Mouse (Mus musculus) urinary bladder, adult 18-20 months (tissue): ENCODE results near the gene Fam234b.
A peak's percentile ranks its signal among the peaks of the same experiment; 100 is the strongest.

Source experiments
- DNase-seq, 2 experiments: peaks; one replicate each; pipeline ENCODE4 v3.0.0; 2022; ENCODE audit warnings: low spot score in 2 of 2, mixed read lengths in 2 of 2

The Fam234b gene

DNA sequence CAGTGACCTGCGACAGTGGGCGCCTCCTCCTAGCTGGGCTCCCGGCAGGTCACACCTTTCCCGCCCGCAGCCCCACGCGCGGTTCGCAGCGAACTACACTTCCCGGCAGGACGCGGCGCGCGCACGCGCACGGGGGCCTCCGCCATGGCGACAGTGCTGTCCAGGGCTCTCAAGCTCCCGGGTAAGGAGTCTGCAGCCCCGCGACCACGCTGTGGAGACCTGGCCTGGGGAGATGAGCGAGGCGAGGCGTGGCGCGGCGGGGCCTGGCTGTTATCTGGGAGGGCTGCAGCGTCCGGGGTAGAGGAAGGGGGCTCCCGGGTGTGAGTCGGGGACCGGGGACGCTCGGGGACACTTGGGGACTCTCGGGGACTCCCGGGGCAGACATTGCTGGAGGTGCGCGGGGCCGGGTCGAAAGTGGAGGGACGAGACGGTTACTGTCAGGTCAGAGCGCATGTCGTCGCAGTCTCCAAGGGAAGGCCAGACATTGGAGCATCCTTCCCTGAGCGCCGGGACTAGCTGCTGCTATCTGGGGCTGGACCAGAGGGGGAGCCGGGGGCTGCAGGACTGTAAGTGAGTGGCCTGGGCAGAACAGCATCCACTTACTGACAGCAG, at the start of gene Fam234b, which contains the start of gene Hebp1:
Fam234b (plus strand) TSS at position 57 of the 612 bp plus-strand sequence.
Hebp1 (minus strand) TSS at position 102 of the 612 bp plus-strand sequence.
- peak; percentile 62 to 76 for DNase-seq

DNA sequence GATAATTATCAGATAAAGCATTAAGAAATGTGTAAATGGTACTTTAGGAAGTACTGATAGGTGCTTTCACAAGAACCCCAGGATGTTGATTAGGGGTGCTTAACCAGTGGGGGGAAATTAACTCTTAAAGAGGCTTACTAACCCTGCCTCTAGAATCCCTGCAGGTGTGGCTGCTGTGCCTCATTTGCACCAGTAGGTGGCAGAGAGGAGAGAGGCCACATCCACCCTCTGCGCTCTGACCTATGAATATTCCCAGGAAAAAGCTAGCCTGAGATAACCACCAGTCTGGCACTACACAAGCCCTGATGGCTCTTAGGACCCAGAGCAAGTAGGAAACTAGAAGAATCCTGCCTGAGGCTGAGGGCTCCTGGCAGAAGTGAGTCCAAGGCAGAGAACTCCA, 49.3 kb upstream of the Fam234b start:
- DNase-seq, result no peak

DNA sequence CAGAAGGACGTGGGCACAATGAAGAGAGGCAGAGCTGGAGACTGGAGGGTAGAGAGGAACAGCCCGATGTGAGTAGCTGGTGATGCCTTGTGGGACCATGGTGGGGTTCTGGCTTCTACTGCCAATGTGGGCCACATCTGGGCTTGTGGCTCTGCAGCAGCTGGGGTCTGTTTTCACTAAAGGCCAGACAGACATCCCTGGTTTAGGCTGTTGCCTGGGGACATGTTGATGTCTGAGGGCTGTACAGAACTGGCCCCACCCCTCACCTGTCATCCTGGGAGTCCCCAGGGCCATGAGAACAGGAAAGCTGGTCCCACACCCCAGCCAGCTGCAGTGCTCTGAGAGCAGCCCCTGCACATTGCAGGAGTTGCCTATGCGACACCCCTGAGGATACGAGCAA, 48.6 kb upstream of the Fam234b start:
- no peak for DNase-seq

DNA sequence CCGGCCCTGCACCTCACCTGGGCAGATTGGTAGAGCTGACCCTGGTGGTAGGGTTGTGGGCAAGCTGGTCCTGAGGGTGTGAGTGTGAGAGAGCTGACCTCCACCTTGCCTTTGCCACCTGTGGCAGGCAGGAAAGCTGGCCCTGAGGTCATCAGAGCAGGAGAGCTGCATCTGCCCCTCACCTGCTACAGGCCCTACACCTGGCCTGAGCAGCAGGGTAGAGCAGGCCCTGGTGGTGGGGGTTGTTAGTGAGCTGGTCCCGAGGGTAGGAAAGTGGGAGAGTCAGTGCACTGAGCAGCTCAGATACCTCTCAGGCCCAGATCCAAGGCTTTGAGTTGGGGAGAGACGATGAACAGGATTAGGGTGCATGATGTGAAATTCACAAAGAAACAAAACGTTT, 48.1 kb upstream of the Fam234b start:
- no peak for DNase-seq

DNA sequence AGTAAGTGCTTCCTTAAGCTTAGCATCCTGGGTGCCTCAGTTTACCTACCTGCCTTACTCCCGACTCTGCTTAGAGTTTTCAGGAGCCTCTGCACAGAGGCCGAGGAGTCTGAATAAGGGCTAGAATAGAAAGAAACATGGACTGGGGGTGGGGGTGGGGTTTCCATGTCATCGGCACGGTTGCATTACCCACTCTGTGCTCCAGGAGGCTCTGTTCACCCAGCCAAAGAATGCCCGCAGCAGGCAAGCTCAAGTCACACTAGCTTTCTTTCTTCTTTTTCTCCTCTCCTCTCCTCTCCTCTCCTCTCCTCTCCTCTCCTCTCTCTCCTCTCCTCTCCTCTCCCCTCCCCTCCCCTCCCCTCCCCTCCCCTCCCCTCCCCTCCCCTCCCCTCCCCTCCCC, 47.5 kb upstream of the Fam234b start:
- no peak for DNase-seq

DNA sequence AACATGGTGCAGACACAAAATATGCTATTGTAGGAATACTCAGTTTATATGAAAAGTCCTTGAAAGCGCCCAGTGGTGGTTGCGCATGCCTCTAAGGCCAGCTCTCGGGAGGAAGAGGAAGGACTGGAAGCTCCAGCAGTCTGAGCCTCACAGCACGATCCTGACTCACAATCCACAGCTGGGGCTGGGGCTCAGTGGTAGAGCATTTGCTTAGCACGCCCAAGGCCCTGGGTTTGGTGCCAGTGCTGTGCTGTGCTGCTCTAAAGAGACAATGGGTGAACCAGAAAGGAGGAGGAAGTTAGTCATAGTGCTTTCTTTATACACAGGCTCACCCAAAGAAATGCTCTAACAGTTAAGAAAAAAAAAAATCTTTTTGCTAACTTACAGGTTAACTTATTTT, 44.1 kb upstream of the Fam234b start:
- no peak for DNase-seq

DNA sequence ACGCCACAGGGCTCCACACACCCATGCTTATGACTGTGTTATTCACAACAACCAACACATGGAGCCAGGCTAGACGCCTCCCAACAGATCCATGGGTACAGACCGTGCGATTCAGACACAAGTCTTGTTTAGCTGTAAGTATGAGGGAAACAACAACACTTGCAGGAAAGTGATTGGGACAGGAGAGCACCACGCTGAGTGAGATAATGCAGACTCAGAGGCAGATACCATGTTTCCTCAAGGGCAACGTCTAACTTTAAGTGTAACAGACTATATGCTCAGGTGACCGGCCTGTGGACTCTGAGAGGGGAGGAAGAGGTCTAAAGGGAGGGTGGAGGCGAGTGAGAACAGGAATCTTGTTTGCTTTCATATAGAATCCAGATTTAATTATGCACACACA, 41.2 kb upstream of the Fam234b start:
- no peak for DNase-seq

DNA sequence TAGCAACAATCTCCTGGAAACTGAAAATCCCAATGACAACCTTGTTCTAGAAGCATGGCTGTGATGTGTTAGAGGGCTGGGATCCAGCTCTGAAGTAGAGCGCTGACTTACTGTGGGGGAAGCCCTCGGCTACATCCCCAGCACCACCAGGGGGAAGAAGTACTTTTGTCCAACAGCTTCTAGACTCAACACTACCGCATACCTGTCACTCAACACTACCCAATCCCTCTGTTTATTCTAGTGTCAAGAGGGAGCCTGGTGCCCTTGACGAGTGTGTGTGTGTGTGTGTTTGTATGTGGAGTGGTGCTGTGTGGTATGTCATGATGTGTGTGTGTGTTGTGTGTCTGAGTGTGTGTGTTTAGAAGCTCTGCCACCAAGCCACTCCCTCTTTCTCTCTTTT, 40.3 kb upstream of the Fam234b start:
- no peak for DNase-seq

DNA sequence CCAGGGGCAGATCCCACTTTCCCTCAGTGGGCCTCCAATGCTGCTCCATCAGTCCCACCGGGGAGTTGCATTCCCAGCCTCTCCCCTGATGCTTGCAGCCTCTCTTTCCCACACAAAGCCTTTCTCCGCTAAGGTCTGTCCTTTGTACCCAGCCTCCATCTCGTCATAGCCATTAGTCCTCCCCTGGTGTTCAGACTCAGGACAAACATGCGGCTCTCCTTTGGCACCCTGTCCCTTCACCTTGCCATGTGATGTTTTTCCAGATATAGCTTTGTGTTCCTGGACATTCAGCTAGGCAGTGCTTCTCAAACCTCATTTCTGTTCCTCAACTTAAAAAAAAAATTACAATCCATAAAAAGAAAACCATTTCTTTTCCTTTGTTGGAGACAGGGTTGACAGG, 39.3 kb upstream of the Fam234b start:
- no peak for DNase-seq

DNA sequence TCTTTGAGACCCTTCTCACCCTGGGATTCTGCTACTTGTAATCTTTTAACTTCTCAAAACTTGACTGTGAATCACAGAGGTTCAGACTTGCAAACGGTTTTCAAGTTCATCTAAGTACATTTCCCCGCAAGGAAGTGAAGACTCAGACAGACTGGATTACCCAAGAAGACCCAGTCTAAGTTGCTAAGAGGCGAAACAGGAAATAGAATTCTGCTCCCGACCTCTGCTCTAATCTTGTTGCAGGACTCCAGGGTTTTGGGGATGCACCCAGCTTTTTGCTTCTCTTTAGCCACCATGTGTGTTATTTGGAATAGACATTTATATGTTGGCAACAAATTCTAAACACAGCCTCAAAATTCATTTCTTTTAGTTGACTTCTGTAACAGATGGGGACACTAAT, 36.4 kb upstream of the Fam234b start:
- DNase-seq, result no peak

DNA sequence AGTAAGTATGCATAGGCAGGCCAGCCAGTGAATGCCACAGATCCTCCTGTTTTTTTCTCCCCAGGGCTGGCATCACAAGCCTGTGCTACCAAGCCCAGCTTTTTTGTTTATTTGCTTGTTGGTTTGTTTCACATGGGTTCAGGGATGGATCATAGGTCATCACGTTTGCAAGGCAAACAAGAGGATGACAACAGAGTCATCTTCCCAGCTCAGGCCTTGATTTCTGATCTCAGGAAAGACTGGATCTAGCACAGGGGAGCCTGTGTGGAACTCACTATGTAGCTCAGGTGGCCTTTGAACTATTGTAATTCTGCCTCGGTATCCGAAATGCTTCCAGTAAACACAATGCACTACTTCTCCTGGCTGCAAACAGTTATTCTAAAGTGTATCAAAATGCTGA, 35.5 kb upstream of the Fam234b start:
- no peak for DNase-seq

DNA sequence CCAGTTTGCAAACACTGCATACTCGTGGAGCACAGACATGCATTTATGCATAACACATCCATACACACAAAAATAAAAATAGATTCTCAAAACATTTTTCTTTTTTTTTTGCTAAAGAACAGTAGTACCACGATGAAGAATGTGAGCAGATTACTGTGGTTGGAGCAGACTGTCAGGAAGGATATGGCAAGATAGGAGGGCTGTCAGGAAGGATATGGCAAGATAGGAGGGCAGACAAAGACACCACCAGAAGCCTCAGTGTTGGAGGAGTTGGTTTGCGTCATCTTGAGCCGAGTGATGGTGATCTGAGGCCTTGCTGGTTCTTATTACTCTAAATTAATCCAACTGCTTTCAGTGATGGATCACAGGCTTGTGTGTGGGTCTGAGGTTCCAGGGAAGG, 34.9 kb upstream of the Fam234b start:
- no peak for DNase-seq

DNA sequence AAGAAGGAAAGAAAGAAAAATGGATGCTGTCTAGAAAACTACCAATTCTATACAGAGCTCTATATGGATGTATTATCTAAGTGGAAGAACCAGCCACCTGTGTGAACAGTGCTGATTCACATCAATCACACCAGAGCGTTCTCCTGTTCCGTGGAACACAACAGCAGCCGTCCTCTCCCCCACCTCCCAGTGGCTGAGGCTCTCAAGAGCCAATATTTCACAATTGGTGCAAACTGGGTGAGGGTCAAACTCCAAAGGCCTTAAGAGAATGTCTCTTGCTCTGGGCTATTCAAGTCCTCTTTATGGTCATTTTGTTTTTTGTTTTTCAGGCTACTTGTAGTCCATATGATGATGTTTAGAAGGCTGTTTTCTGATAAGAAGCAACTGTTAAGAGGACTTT, 32.6 kb upstream of the Fam234b start:
- DNase-seq, result no peak

DNA sequence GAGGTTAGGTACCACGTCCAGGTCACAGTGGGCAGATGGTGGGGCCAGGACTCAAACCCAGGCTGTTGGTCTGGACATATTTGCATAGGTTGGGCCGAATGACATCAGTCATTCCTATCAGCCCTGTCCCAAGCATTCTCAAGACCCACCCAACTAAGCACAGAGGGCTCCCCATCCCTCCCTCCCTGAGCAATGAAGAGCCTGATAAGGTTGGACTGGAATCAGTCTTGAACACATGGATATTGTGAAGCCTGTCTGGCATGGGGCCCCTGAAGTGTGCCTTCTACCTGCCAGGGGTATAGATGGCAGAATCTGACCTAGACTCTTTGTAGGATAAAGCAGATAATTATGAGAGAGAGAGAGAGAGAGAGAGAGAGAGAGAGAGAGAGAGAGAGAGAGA, 32.1 kb upstream of the Fam234b start:
- DNase-seq, result no peak

DNA sequence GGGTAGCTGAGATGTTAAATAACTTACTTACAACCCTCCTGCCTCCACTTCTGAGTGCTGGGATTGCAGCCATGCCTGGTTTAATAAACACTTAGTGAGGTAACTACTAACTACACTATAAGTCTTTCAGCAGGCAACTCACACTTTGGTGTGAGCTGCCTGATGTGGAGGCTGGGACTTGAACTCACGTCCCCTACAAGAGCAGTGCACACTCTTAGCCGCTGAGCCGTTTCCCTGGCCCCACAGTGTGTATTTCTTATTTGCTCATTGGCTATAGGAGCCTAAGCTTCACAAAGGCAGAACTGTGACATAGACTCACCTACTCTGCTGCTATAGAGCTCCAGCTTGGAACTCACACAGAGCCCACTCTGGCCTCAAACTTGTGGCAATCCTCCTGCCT, 31.5 kb upstream of the Fam234b start:
- no peak for DNase-seq

DNA sequence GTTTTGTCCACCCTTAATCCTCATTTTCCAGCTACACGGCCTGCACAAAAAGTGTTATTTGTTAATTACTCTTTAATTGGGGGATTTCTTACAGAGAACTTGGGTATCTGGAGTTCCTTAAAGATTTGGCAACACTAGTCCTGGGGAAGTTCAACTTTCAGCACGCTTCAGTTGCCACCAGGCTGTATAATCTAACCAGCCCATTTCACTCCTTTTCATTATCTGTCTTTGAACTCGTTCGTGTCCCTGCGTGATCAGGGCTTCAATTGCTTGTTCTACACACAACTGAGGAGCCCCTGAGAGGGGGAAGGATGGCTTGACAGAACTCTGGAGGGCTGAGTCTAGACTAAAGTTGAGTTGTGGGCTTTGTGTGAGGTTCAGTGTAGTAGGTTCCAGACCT, 31.1 kb upstream of the Fam234b start:
- no peak for DNase-seq

DNA sequence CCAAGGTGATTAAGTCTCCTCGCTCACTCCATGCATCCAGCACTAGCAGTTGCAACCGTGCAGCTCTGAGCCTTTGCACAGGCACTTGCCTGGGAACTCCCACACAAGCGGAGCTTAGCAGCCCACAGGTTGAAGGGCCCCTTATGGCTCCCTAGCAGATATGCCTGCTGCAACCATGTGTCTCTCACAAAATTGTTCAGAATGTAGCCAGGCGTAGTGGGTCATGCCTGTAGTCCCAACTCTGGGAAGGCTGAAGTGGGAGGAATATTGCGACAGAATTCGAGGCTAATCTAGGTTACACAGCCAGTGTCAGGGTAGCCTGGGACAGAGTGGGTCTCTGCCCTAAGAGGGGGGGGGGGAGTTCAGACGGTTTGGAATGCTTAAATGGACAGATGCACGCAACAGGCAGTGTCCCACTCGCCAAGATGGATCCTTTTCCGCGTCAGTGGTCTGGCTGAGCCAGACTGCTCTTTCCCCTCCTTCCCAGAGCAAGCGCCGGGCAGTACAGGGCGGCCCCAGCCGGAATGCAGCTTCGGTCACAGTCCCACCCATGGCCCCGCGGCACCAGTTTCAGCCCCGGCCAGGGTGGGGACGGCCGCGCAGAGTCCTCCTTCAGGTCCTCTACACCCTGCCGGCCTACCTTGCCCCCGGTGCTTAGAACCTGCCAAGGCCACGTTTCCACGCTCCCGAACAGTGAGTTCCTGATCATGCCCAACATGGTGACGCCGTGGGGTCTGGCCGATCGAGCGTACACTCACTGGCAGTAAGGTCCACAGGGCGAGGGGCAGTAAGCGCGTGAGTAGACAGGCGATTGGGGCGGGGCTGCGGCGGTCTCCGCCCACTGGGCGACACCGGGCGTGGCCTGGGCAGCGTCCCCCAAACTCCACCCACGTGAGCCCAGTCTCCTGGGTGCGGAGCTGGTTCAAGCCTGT, 30.1 kb upstream of the Fam234b start:
- DNase-seq, result peak; percentile 82 to 83

DNA sequence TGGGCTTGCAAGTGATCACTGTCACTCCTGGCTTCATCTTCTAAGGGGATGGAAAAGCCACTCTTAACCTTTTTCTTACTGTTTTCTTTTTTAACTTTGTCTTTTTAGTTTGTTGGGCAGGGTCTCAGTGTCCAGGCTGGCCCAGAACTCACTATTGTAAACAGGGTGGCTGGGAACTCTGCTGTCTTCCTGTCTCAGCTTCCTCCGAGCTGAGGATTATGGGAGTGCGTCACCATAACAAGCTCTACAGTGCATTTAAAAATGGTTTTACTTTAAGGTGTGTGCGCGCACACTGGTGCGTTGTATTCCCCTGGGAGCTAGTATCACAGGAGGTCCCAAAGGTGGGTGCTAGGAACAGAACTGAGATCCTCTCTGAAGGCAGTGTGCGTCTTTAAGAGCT, 29.3 kb upstream of the Fam234b start:
- no peak for DNase-seq

DNA sequence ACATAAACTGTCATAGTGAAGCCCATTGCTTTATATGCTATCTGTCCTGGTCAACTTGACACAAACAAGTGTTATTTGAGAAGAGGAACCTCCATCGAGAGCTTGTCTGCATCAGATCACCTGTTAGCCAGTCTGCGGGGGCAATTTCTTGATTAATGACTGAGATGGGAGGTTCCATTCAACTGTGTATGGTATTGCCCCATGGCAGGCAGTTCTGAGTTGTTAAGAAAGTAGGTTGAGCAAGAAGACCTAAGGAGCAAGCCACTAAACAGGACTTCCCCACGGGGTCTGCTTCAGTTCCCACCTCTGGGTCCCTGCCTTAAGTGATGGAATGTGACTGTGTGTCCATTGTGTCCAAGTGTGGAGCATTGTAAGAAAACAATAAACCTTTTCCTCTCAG, 28.5 kb upstream of the Fam234b start:
- no peak for DNase-seq

DNA sequence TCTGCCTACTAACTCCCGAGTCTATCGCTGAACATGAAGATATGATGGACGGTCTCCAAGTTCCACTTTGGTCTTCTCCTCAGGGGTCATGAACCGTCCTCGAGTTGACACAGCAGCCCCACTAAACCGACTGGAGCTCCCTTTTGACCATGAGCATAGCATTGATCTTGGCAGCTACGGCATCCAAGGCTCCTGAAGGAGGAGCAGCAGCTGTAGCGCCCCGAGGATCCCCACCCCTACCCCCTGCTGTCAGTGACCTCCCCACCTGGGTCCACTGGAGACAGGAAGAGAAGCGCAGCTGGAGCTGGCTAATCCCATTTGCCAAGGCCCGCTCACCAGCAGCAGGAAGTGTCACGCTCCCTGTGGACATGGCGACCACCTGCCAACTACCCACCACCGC, 26.0 kb upstream of the Fam234b start:
- no peak for DNase-seq

DNA sequence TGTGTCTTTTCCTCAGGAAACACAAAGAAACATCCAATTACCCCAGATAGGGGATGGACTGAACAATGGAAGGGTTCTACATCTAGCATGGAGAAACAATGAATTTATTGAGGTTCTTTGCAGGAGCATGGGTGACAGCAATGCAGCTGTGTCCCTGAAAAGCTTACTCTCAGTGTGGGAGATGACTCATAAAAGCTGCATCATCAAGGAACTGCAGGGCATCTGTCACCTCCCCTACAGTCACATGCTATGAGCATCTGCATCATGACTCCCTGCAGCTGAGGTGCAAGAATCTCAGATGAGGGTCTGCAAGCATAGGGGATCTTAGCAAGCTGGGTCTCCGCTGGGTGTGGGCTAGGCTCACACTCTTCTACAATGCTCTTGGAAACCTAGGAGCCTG, 22.8 kb upstream of the Fam234b start:
- no peak for DNase-seq

DNA sequence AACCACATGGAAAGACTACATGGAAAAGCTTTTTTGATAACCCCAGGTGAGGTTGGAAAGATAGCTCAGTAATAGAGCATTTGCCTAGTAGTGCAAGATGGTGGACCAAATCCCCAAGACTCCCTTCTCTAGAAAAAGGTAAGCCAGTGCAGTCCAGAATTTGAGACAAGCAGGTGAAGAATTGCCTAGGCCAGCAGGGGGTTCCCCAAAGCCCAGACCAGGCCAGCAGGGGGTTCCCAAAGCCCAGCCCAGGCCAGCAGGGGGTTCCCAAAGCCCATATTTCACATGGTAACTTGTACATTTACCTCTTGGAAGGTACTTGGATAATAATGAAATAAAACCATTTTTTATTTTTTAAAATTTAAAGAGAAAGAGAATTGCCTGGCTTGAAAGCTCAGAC, 20.5 kb upstream of the Fam234b start:
- DNase-seq, result no peak

DNA sequence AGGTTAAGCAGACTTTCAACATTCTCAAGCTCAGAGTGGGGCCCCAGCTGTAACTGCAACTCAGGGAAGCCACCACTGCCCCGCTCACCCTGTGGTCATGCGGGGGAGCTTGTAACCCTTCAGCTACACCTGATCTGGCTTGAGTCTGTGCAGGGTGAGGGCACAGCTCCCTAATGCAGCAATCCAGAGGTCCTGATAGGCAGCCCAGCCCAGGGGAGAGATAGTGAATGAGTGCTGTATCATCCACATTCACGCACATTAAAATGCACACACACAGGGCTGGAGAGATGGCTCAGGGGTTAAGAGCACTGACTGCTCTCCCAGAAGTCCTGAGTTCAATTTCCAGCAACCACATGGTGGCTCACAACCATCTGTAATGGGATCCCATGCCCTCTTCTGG, 19.2 kb upstream of the Fam234b start:
- DNase-seq, result no peak
